ENCODE assay signal across 25 mouse cellular contexts in the genomic region with DNA sequence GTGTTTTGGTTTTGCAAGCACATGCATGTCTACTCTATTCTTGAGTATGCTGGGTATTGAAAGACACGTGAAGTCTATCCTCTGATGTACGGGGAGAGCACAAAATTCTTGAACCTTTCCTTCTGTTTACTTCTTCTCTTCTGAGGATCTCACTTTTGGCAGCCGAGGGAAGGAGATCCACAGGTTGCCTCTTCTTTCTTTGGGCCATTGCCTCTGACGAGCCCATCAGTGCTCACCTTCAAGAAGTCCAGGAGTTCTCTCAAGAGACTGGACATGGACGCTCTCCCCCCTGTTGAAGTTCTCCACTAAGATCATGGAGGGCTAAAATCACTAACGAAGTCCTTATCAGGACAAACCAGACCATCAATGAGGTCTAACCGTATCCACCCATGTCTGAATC.
"Had no signal": no experiment of that assay in that cellular context is flagged by ENCODE, and none has a peak within 500 bp of the region (broad histone marks: within the 10 kb centered on the region; RNA-seq: fewer than 3 reads in every experiment).

No protein-coding gene starts in this region.

- H3K27me3 ChIP-seq: heart, embryonic 15.5 days had no signal

- H3K9ac ChIP-seq: heart, embryonic 13.5 days; heart, embryonic 15.5 days; hindbrain, embryonic 12.5 days; hindbrain, embryonic 14.5 days; limb, embryonic 13.5 days; limb, embryonic 15.5 days; liver, embryonic 12.5 days; liver, embryonic 14.5 days had no signal

- H3K9me3 ChIP-seq: heart, embryonic 13.5 days; heart, embryonic 15.5 days; hindbrain, embryonic 10.5 days; hindbrain, embryonic 12.5 days; limb, embryonic 13.5 days; limb, embryonic 15.5 days; liver, embryonic 12.5 days had no signal

- ATAC-seq: hindbrain, embryonic 16.5 days; inflammation-experienced regulatory T-cells, adult 6 months; intestine, embryonic 16.5 days; liver, embryonic 12.5 days had no signal

- H3K4me3 ChIP-seq: gastrocnemius, adult 2 months; heart, embryonic 13.5 days; heart, embryonic 15.5 days; hindbrain, embryonic 10.5 days; hindbrain, embryonic 12.5 days; layer of hippocampus, adult 2 months; left cerebral cortex, adult 2 months; limb, embryonic 13.5 days; limb, embryonic 15.5 days; liver, embryonic 12.5 days had no signal

- H3K4me2 ChIP-seq: heart, embryonic 11.5 days; heart, embryonic 13.5 days; heart, embryonic 15.5 days; hindbrain, embryonic 12.5 days; hindbrain, embryonic 14.5 days; limb, embryonic 13.5 days; limb, embryonic 15.5 days; liver, embryonic 12.5 days had no signal

- DNase-seq: gastrocnemius, adult 2 months; gastrocnemius, postnatal 10 days; gastrocnemius, postnatal 25 days; heart, adult 18-20 months; heart, postnatal 4 days; kidney, adult 18-20 months; kidney, adult 8-10 months; kidney, postnatal 10 days; kidney, postnatal 25 days; kidney, postnatal 4 days had no signal

- H3K4me1 ChIP-seq: liver, embryonic 12.5 days had no signal

- H3K27ac ChIP-seq: gastrocnemius, adult 2 months; heart, embryonic 13.5 days; heart, embryonic 15.5 days; hindbrain, embryonic 12.5 days; hindbrain, embryonic 14.5 days; layer of hippocampus, adult 2 months; left cerebral cortex, adult 2 months; limb, embryonic 13.5 days; limb, embryonic 15.5 days; liver, embryonic 12.5 days; liver, embryonic 14.5 days had no signal

- H3K36me3 ChIP-seq: heart, embryonic 13.5 days; heart, embryonic 15.5 days; hindbrain, embryonic 10.5 days; hindbrain, embryonic 12.5 days; limb, embryonic 13.5 days; limb, embryonic 15.5 days; liver, embryonic 12.5 days had no signal
